Mouse (Mus musculus): ENCODE data around the gene Slc9a5. TPM values are rescaled to one million over a fixed set of nuclear protein-coding genes. Genes with fewer than 3 reads are reported as not detected.

The Slc9a5 gene
- polyA plus RNA-seq, 1 experiment from 2014 or later: 0.29 TPM

GRCm38 (mm10) chr8:105339886-105340635 is 8.6 kb upstream of the Slc9a5 start:
- 0 out of 2 replicates have a peak overlapping the region, but pooled peaks have one; percentile 8 for H3K9ac ChIP-seq (ENCODE audit: low read length)
- peaks cover 11% of the 10 kb centered on the region for H3K36me3 ChIP-seq (ENCODE audit: control insufficient read depth, insufficient read depth, low read length)
- peaks cover 14% of the 10 kb centered on the region for H3K4me1 ChIP-seq (replicated peaks; ENCODE audit: control insufficient read depth, insufficient read depth)
- TF ChIP-seq CTCF (IDR thresholded peaks at IDR 0.05; ENCODE audit: low read depth) (no peak), EP300 (optimal IDR thresholded peaks at IDR 0.05) (no peak)
- H3K4me3 ChIP-seq (ENCODE audit: low read depth, low read length): no peak overlapping the region
- DNase-seq (ENCODE audit: low spot score): peak; percentile 77
- no peaks in the 10 kb centered on the region for H3K9me3 ChIP-seq (ENCODE audit: control insufficient read depth, low read length)
- H3K4me2 ChIP-seq (replicated peaks; ENCODE audit: low read depth): no peak overlapping the region
- H3K27ac ChIP-seq (replicated peaks): peak overlapping the region; percentile 65
- no peaks in the 10 kb centered on the region for H3K27me3 ChIP-seq (ENCODE audit: control insufficient read depth, insufficient read depth, low read length)
- peak; percentile 57 for ATAC-seq (ENCODE audit: low FRiP score, low TSS enrichment)
- 59% methylated on average over 6 of the region's 6 CpGs for WGBS

GRCm38 (mm10) chr8:105341399-105341798 is 7.2 kb upstream of the Slc9a5 start:
- Histone ChIP-seq H3K9ac (ENCODE audit: low read length) (no peak overlapping the region), H3K4me1 (replicated peaks; ENCODE audit: control insufficient read depth, insufficient read depth) (peaks cover 20% of the 10 kb centered on the region), H3K27ac (replicated peaks) (peak overlapping the region; percentile 53), H3K4me2 (replicated peaks; ENCODE audit: low read depth) (no peak overlapping the region), H3K27me3 (ENCODE audit: control insufficient read depth, insufficient read depth, low read length) (no peaks in the 10 kb centered on the region), H3K4me3 (ENCODE audit: low read depth, low read length) (no peak overlapping the region), H3K36me3 (ENCODE audit: control insufficient read depth, insufficient read depth, low read length) (peaks cover 4% of the 10 kb centered on the region; the same call in 1 of the 2 replicates), H3K9me3 (ENCODE audit: control insufficient read depth, low read length) (no peaks in the 10 kb centered on the region)
- ATAC-seq (ENCODE audit: low FRiP score, low TSS enrichment): no peak
- no peak for TF ChIP-seq EP300 (optimal IDR thresholded peaks at IDR 0.05)
- no peak for TF ChIP-seq CTCF (IDR thresholded peaks at IDR 0.05; ENCODE audit: low read depth)
- no peak for DNase-seq (ENCODE audit: low spot score)
- 29% methylated on average over 8 of the region's 8 CpGs for WGBS

GRCm38 (mm10) chr8:105342768-105343167 is 5.9 kb upstream of the Slc9a5 start:
- Histone ChIP-seq H3K36me3 (ENCODE audit: control insufficient read depth, insufficient read depth, low read length) (no peaks in the 10 kb centered on the region), H3K4me1 (replicated peaks; ENCODE audit: control insufficient read depth, insufficient read depth) (peaks cover 23% of the 10 kb centered on the region), H3K27ac (replicated peaks) (no peak overlapping the region), H3K9me3 (ENCODE audit: control insufficient read depth, low read length) (no peaks in the 10 kb centered on the region), H3K4me2 (replicated peaks; ENCODE audit: low read depth) (no peak overlapping the region), H3K27me3 (ENCODE audit: control insufficient read depth, insufficient read depth, low read length) (no peaks in the 10 kb centered on the region), H3K9ac (ENCODE audit: low read length) (no peak overlapping the region), H3K4me3 (ENCODE audit: low read depth, low read length) (no peak overlapping the region)
- WGBS: 77% methylated on average over 4 of the region's 4 CpGs
- no peak for DNase-seq (ENCODE audit: low spot score)
- ATAC-seq (ENCODE audit: low FRiP score, low TSS enrichment): no peak
- TF ChIP-seq CTCF (IDR thresholded peaks at IDR 0.05; ENCODE audit: low read depth) (no peak), EP300 (optimal IDR thresholded peaks at IDR 0.05) (no peak)

GRCm38 (mm10) chr8:105343791-105344574 is 4.7 kb upstream of the Slc9a5 start:
- TF ChIP-seq EP300 (optimal IDR thresholded peaks at IDR 0.05) (no peak), CTCF (IDR thresholded peaks at IDR 0.05; ENCODE audit: low read depth) (no peak)
- no peaks in the 10 kb centered on the region for H3K27me3 ChIP-seq (ENCODE audit: control insufficient read depth, insufficient read depth, low read length)
- H3K4me3 ChIP-seq (ENCODE audit: low read depth, low read length): no peak overlapping the region
- peak; percentile 56 for DNase-seq (ENCODE audit: low spot score)
- H3K36me3 ChIP-seq (ENCODE audit: control insufficient read depth, insufficient read depth, low read length): no peaks in the 10 kb centered on the region
- H3K27ac ChIP-seq (replicated peaks): peak overlapping the region; percentile 69
- 0 out of 2 replicates have a peak overlapping the region, but pooled peaks have one; percentile 11 for H3K4me2 ChIP-seq (replicated peaks; ENCODE audit: low read depth)
- ATAC-seq (ENCODE audit: low FRiP score, low TSS enrichment): no peak
- H3K4me1 ChIP-seq (replicated peaks; ENCODE audit: control insufficient read depth, insufficient read depth): peaks cover 23% of the 10 kb centered on the region
- no peak overlapping the region for H3K9ac ChIP-seq (ENCODE audit: low read length)
- H3K9me3 ChIP-seq (ENCODE audit: control insufficient read depth, low read length): no peaks in the 10 kb centered on the region
- WGBS: 31% methylated on average over 8 of the region's 8 CpGs

GRCm38 (mm10) chr8:105345061-105345975 is 3.3 kb upstream of the Slc9a5 start:
- 39% methylated on average over 7 of the region's 7 CpGs for WGBS
- TF ChIP-seq CTCF (IDR thresholded peaks at IDR 0.05; ENCODE audit: low read depth) (no peak), EP300 (optimal IDR thresholded peaks at IDR 0.05) (no peak)
- peaks cover 21% of the 10 kb centered on the region for H3K4me1 ChIP-seq (replicated peaks; ENCODE audit: control insufficient read depth, insufficient read depth)
- H3K9ac ChIP-seq (ENCODE audit: low read length): peak overlapping the region; percentile 23; the same call in 1 of the 2 replicates
- DNase-seq (ENCODE audit: low spot score) (peak; percentile 51), ATAC-seq (ENCODE audit: low FRiP score, low TSS enrichment) (no peak)
- H3K4me3 ChIP-seq (ENCODE audit: low read depth, low read length): no peak overlapping the region
- no peaks in the 10 kb centered on the region for H3K27me3 ChIP-seq (ENCODE audit: control insufficient read depth, insufficient read depth, low read length)
- peak overlapping the region; percentile 94 for H3K4me2 ChIP-seq (replicated peaks; ENCODE audit: low read depth)
- peak overlapping the region; percentile 69 for H3K27ac ChIP-seq (replicated peaks)
- no peaks in the 10 kb centered on the region for H3K9me3 ChIP-seq (ENCODE audit: control insufficient read depth, low read length)
- H3K36me3 ChIP-seq (ENCODE audit: control insufficient read depth, insufficient read depth, low read length): no peaks in the 10 kb centered on the region

Measured in stomach, postnatal 0 days (tissue).